Mouse (Mus musculus) neural tube, embryonic 14.5 days (tissue): Measurements from ENCODE around the gene Zfp108. TPM values are rescaled to one million over a fixed set of nuclear protein-coding genes. Genes with fewer than 3 reads are reported as not detected.
"Not testable (repeated sequence)": the region's sequence is repeated elsewhere in the genome, so short reads cannot be mapped to it uniquely, and the experiment has no call there.

ENCODE experiments used
- ATAC-seq: fragments of 200-750 bp; cut with Nextera tagmentation; 2 replicates; pipeline ENCODE4 v1.8.0; 2017; ENCODE audit warnings: low read depth, mild to moderate bottlenecking, moderate TSS enrichment, moderate library complexity
- H3K27ac ChIP-seq: fragments of 300-500 bp; sonication (generic); 2 replicates; pipeline ENCODE4 v1.5.1; 2014; ENCODE audit warnings: low read depth, mild to moderate bottlenecking, control low read depth, low read length, moderate library complexity, mixed read lengths
- H3K27me3 ChIP-seq: fragments of 300-500 bp; sonication (generic); 2 replicates; pipeline ENCODE4 v1.6.1; 2014; ENCODE audit warnings: low read length; ENCODE audit not compliant: control insufficient read depth, insufficient read depth
- H3K36me3 ChIP-seq: fragments of 300-500 bp; sonication (generic); 2 replicates; pipeline ENCODE4 v1.6.1; 2014; ENCODE audit warnings: low read length, mixed read lengths; ENCODE audit not compliant: control insufficient read depth, insufficient read depth
- H3K4me1 ChIP-seq: fragments of 300-500 bp; sonication (generic); 2 replicates; pipeline ENCODE4 v1.6.1; 2014; ENCODE audit warnings: low read length; ENCODE audit not compliant: control insufficient read depth, insufficient read depth
- H3K4me2 ChIP-seq: fragments of 300-500 bp; sonication (generic); 2 replicates; pipeline ENCODE4 v1.6.1; 2014; ENCODE audit warnings: mild to moderate bottlenecking, low read depth, low read length, control low read depth
- H3K4me3 ChIP-seq: fragments of 300-500 bp; sonication (generic); 2 replicates; pipeline ENCODE4 v1.5.1; 2014; ENCODE audit warnings: low read depth, low read length, control low read depth, mixed read lengths
- H3K9ac ChIP-seq: fragments of 300-500 bp; sonication (generic); replicated peaks from 2 replicates; pipeline ENCODE4 v1.6.1; 2014; ENCODE audit warnings: low read depth, mild to moderate bottlenecking, control low read depth, low read length, mixed read lengths
- H3K9me3 ChIP-seq: fragments of 300-500 bp; sonication (generic); 2 replicates; pipeline ENCODE4 v1.6.1; 2016; ENCODE audit warnings: low read length; ENCODE audit not compliant: control insufficient read depth
- WGBS: fragments of 180-500 bp; shearing (Covaris S2); extraction: QIAGEN DNeasy Blood & Tissue Kit; methylation state at CpG from one replicate; pipeline ENCODE4 v1.1.7; 2014; 5-methylcytosine and 5-hydroxymethylcytosine counted together
- polyA plus RNA-seq: library from polyadenylated mRNA; unstranded; fragments of >200 nt; fragmentation: Nextera tagmentation; extraction: Ambion mirVana; gene quantifications from 2 replicates; pipeline ENCODE4 v1.2.1, GENCODE M21; 2014

The Zfp108 gene
- polyA plus RNA-seq, 1 experiment from 2014 or later, result 7.0 TPM

GRCm38 (mm10) chr7:24278771-24279170, 24.2 kb downstream of the Zfp108 start:
- 85% methylated on average over 3 of the region's 3 CpGs for WGBS
- H3K9me3 ChIP-seq, H3K4me1 ChIP-seq, H3K9ac ChIP-seq, ATAC-seq, H3K27ac ChIP-seq, H3K4me2 ChIP-seq, H3K27me3 ChIP-seq, H3K4me3 ChIP-seq: not testable (repeated sequence)
- peaks cover 13% of the 10 kb centered on the region; the same call in 1 of the 2 replicates for H3K36me3 ChIP-seq

- H3K4me1 ChIP-seq, result no peaks in the 10 kb centered on the region
- no peak for ATAC-seq
- H3K27me3 ChIP-seq, result no peaks in the 10 kb centered on the region
- H3K4me2 ChIP-seq, result no peak overlapping the region
- no peaks in the 10 kb centered on the region; the same call in 1 of the 2 replicates for H3K36me3 ChIP-seq
- H3K27ac ChIP-seq, result no peak overlapping the region
- no peaks in the 10 kb centered on the region for H3K9me3 ChIP-seq
- H3K9ac ChIP-seq, result no peak overlapping the region
- no peak overlapping the region for H3K4me3 ChIP-seq
- WGBS, result 60% methylated on average over 10 of the region's 10 CpGs
Observed at GRCm38 (mm10) chr7:24280031-24280857, 25.6 kb downstream of the Zfp108 start.

- H3K9me3 ChIP-seq, result no peaks in the 10 kb centered on the region
- no peak overlapping the region for H3K9ac ChIP-seq
- H3K4me1 ChIP-seq, result no peaks in the 10 kb centered on the region
- ATAC-seq, result no peak
- H3K27me3 ChIP-seq, result no peaks in the 10 kb centered on the region
- no peaks in the 10 kb centered on the region for H3K36me3 ChIP-seq
- 73% methylated on average over 4 of the region's 4 CpGs for WGBS
- no peak overlapping the region for H3K27ac ChIP-seq
- no peak overlapping the region for H3K4me3 ChIP-seq
- H3K4me2 ChIP-seq, result no peak overlapping the region
Observed at GRCm38 (mm10) chr7:24280858-24281145, 26.2 kb downstream of the Zfp108 start.

- H3K4me3 ChIP-seq, result no peak overlapping the region
- H3K27me3 ChIP-seq, result no peaks in the 10 kb centered on the region
- H3K4me1 ChIP-seq, result no peaks in the 10 kb centered on the region
- WGBS, result 54% methylated on average over 4 of the region's 4 CpGs
- no peak overlapping the region for H3K4me2 ChIP-seq
- H3K9me3 ChIP-seq, result no peaks in the 10 kb centered on the region
- no peak for ATAC-seq
- H3K27ac ChIP-seq, result no peak overlapping the region
- no peak overlapping the region for H3K9ac ChIP-seq
- peaks cover 17% of the 10 kb centered on the region for H3K36me3 ChIP-seq
Observed at GRCm38 (mm10) chr7:24286090-24286489, 31.5 kb downstream of the Zfp108 start.

GRCm38 (mm10) chr7:24286916-24287315, 32.3 kb downstream of the Zfp108 start:
- Histone ChIP-seq H3K9ac (no peak overlapping the region), H3K9me3 (no peaks in the 10 kb centered on the region), H3K4me2 (no peak overlapping the region), H3K4me1 (no peaks in the 10 kb centered on the region), H3K36me3 (peaks cover 26% of the 10 kb centered on the region), H3K27ac (no peak overlapping the region), H3K4me3 (no peak overlapping the region), H3K27me3 (no peaks in the 10 kb centered on the region)
- 80% methylated on average over 4 of the region's 4 CpGs for WGBS
- ATAC-seq, result no peak

GRCm38 (mm10) chr7:24287670-24288069, 33.1 kb downstream of the Zfp108 start:
- H3K27ac ChIP-seq, result no peak overlapping the region
- no peak overlapping the region for H3K9ac ChIP-seq
- no peak for ATAC-seq
- H3K9me3 ChIP-seq, result no peaks in the 10 kb centered on the region
- H3K36me3 ChIP-seq, result peaks cover 33% of the 10 kb centered on the region
- no peak overlapping the region for H3K4me2 ChIP-seq
- no peak overlapping the region for H3K4me3 ChIP-seq
- 89% methylated on average over 5 of the region's 5 CpGs for WGBS
- no peaks in the 10 kb centered on the region for H3K4me1 ChIP-seq
- no peaks in the 10 kb centered on the region for H3K27me3 ChIP-seq

- no peaks in the 10 kb centered on the region for H3K4me1 ChIP-seq
- ATAC-seq, result no peak
- no peaks in the 10 kb centered on the region for H3K27me3 ChIP-seq
- no peak overlapping the region for H3K9ac ChIP-seq
- no peaks in the 10 kb centered on the region for H3K9me3 ChIP-seq
- 90% methylated on average over 6 of the region's 6 CpGs for WGBS
- H3K36me3 ChIP-seq, result peaks cover 36% of the 10 kb centered on the region
- no peak overlapping the region for H3K27ac ChIP-seq
- no peak overlapping the region for H3K4me3 ChIP-seq
- no peak overlapping the region for H3K4me2 ChIP-seq
Observed at GRCm38 (mm10) chr7:24288512-24288911, 33.9 kb downstream of the Zfp108 start.

GRCm38 (mm10) chr7:24290106-24290693, 35.6 kb downstream of the Zfp108 start:
- Histone ChIP-seq H3K9ac (no peak overlapping the region), H3K4me1 (no peaks in the 10 kb centered on the region), H3K27ac (no peak overlapping the region), H3K4me2 (no peak overlapping the region), H3K9me3 (no peaks in the 10 kb centered on the region), H3K4me3 (no peak overlapping the region), H3K36me3 (peaks cover 43% of the 10 kb centered on the region), H3K27me3 (no peaks in the 10 kb centered on the region)
- no peak for ATAC-seq
- 94% methylated on average over 4 of the region's 4 CpGs for WGBS

GRCm38 (mm10) chr7:24291387-24292090, 36.9 kb downstream of the Zfp108 start:
- ATAC-seq, result no peak

More at GRCm38 (mm10) chr7:24291387-24292090, 36.9 kb downstream of the Zfp108 start:
- Histone ChIP-seq H3K4me3 (no peak overlapping the region), H3K9me3 (no peaks in the 10 kb centered on the region), H3K27ac (no peak overlapping the region), H3K27me3 (no peaks in the 10 kb centered on the region), H3K36me3 (peaks cover 55% of the 10 kb centered on the region), H3K4me1 (no peaks in the 10 kb centered on the region), H3K9ac (no peak overlapping the region), H3K4me2 (no peak overlapping the region)
- WGBS, result 91% methylated on average over 27 of the region's 27 CpGs
